Mouse (Mus musculus) heart, embryonic 11.5 days (tissue): ENCODE data around the gene Col27a1. TPM values are rescaled to one million over a fixed set of nuclear protein-coding genes. Genes with fewer than 3 reads are reported as not detected.

Experiments
- ATAC-seq: fragments of 200-750 bp; cut with Nextera tagmentation; replicated peaks from 2 replicates; pipeline ENCODE4 v1.8.0; 2017; ENCODE audit warnings: moderate library complexity; ENCODE audit not compliant: insufficient number of reproducible peaks, low FRiP score, low TSS enrichment
- H3K27ac ChIP-seq: fragments of 300-500 bp; sonication (generic); 2 replicates; pipeline ENCODE4 v1.5.1; 2014; ENCODE audit warnings: mild to moderate bottlenecking, low read depth, low read length
- H3K27me3 ChIP-seq: fragments of 300-500 bp; sonication (generic); 2 replicates; pipeline ENCODE4 v1.6.1; 2014; ENCODE audit warnings: mild to moderate bottlenecking, low read length, mixed read lengths; ENCODE audit not compliant: control insufficient read depth, insufficient read depth
- H3K36me3 ChIP-seq: fragments of 300-500 bp; sonication (generic); 2 replicates; pipeline ENCODE4 v1.6.1; 2014; ENCODE audit warnings: mild to moderate bottlenecking, low read length, moderate library complexity, mixed read lengths; ENCODE audit not compliant: control insufficient read depth, insufficient read depth
- H3K4me1 ChIP-seq: fragments of 300-500 bp; sonication (generic); 2 replicates; pipeline ENCODE4 v1.6.1; 2014; ENCODE audit warnings: low read length; ENCODE audit not compliant: control insufficient read depth, insufficient read depth
- H3K4me2 ChIP-seq: fragments of 300-500 bp; sonication (generic); 2 replicates; pipeline ENCODE4 v1.6.1; 2014; ENCODE audit warnings: mild to moderate bottlenecking, moderate library complexity
- H3K4me3 ChIP-seq: fragments of 300-500 bp; sonication (generic); 2 replicates; pipeline ENCODE4 v1.5.1; 2014; ENCODE audit warnings: low read depth, low read length
- H3K9ac ChIP-seq: fragments of 300-500 bp; sonication (generic); 2 replicates; pipeline ENCODE4 v1.6.1; 2014; ENCODE audit warnings: mild to moderate bottlenecking, low read depth, low read length, moderate library complexity
- H3K9me3 ChIP-seq: fragments of 300-500 bp; sonication (generic); replicated peaks from 2 replicates; pipeline ENCODE4 v1.6.1; 2016; ENCODE audit warnings: low read length; ENCODE audit not compliant: control insufficient read depth
- WGBS: fragments of 180-500 bp; shearing (Covaris S2); extraction: QIAGEN DNeasy Blood & Tissue Kit; methylation state at CpG from one replicate; pipeline ENCODE4 v1.1.7; 2014; ENCODE audit not compliant: insufficient replicate concordance; 5-methylcytosine and 5-hydroxymethylcytosine counted together
- polyA plus RNA-seq: library from polyadenylated mRNA; unstranded; fragments of >200 nt; fragmentation: Nextera tagmentation; extraction: Ambion mirVana; gene quantifications from 2 replicates; pipeline ENCODE4 v1.2.1, GENCODE M21; 2014

Col27a1 gene
- polyA plus RNA-seq, 1 experiment from 2014 or later: 3.4 TPM

GRCm38 (mm10) chr4:63238141-63238540 lies 24.3 kb downstream of the Col27a1 start:
- H3K4me2 ChIP-seq: no peak overlapping the region
- H3K4me1 ChIP-seq: peaks cover 22% of the 10 kb centered on the region
- no peaks in the 10 kb centered on the region for H3K36me3 ChIP-seq
- H3K27me3 ChIP-seq: no peaks in the 10 kb centered on the region
- no peak for ATAC-seq
- no peak overlapping the region for H3K27ac ChIP-seq
- H3K4me3 ChIP-seq: no peak overlapping the region
- no peak overlapping the region for H3K9ac ChIP-seq
- H3K9me3 ChIP-seq: no peaks in the 10 kb centered on the region
- WGBS: 31% methylated on average over 7 of the region's 7 CpGs

GRCm38 (mm10) chr4:63238722-63239121 lies 24.9 kb downstream of the Col27a1 start:
- Histone ChIP-seq H3K27me3 (no peaks in the 10 kb centered on the region), H3K9me3 (no peaks in the 10 kb centered on the region), H3K4me1 (peaks cover 18% of the 10 kb centered on the region), H3K4me3 (no peak overlapping the region), H3K36me3 (no peaks in the 10 kb centered on the region), H3K9ac (no peak overlapping the region), H3K27ac (no peak overlapping the region), H3K4me2 (no peak overlapping the region)
- WGBS: 82% methylated on average over 5 of the region's 5 CpGs
- ATAC-seq: no peak

GRCm38 (mm10) chr4:63241031-63241430 lies 27.2 kb downstream of the Col27a1 start:
- Histone ChIP-seq H3K36me3 (no peaks in the 10 kb centered on the region), H3K9ac (no peak overlapping the region), H3K9me3 (no peaks in the 10 kb centered on the region), H3K27me3 (no peaks in the 10 kb centered on the region), H3K27ac (no peak overlapping the region), H3K4me3 (no peak overlapping the region), H3K4me2 (no peak overlapping the region), H3K4me1 (peaks cover 10% of the 10 kb centered on the region)
- no peak for ATAC-seq
- 82% methylated on average over 3 of the region's 3 CpGs for WGBS

- no peak overlapping the region for H3K9ac ChIP-seq
- no peak overlapping the region for H3K4me3 ChIP-seq
- H3K27me3 ChIP-seq: no peaks in the 10 kb centered on the region
- H3K9me3 ChIP-seq: no peaks in the 10 kb centered on the region
- no peak overlapping the region for H3K27ac ChIP-seq
- ATAC-seq: no peak
- no peak overlapping the region for H3K4me2 ChIP-seq
- no peaks in the 10 kb centered on the region for H3K36me3 ChIP-seq
- no peaks in the 10 kb centered on the region; the same call in 1 of the 2 replicates for H3K4me1 ChIP-seq
These were observed 34.2 kb downstream of the Col27a1 start for GRCm38 (mm10) chr4:63247991-63248390.

- Histone ChIP-seq H3K4me2 (no peak overlapping the region), H3K9ac (no peak overlapping the region), H3K27ac (no peak overlapping the region), H3K36me3 (no peaks in the 10 kb centered on the region), H3K4me1 (no peaks in the 10 kb centered on the region; the same call in 1 of the 2 replicates), H3K27me3 (no peaks in the 10 kb centered on the region), H3K9me3 (no peaks in the 10 kb centered on the region), H3K4me3 (no peak overlapping the region)
- ATAC-seq: no peak
- 49% methylated on average over 6 of the region's 6 CpGs for WGBS
These were observed 35.1 kb downstream of the Col27a1 start for GRCm38 (mm10) chr4:63248951-63249350.

GRCm38 (mm10) chr4:63251760-63252159 lies 38.0 kb downstream of the Col27a1 start:
- WGBS: 87% methylated on average over 11 of the region's 11 CpGs
- Histone ChIP-seq H3K27me3 (no peaks in the 10 kb centered on the region), H3K4me1 (no peaks in the 10 kb centered on the region; the same call in 1 of the 2 replicates), H3K27ac (no peak overlapping the region), H3K9ac (no peak overlapping the region), H3K4me2 (no peak overlapping the region), H3K9me3 (no peaks in the 10 kb centered on the region), H3K4me3 (no peak overlapping the region), H3K36me3 (no peaks in the 10 kb centered on the region)
- no peak for ATAC-seq

- Histone ChIP-seq H3K27ac (no peak overlapping the region), H3K27me3 (no peaks in the 10 kb centered on the region), H3K9me3 (no peaks in the 10 kb centered on the region), H3K4me2 (no peak overlapping the region), H3K4me1 (no peaks in the 10 kb centered on the region; the same call in 1 of the 2 replicates), H3K36me3 (no peaks in the 10 kb centered on the region), H3K4me3 (no peak overlapping the region), H3K9ac (no peak overlapping the region)
- no peak for ATAC-seq
- 77% methylated on average over 6 of the region's 6 CpGs for WGBS
These were observed 39.9 kb downstream of the Col27a1 start for GRCm38 (mm10) chr4:63253716-63254115.

- WGBS: 74% methylated on average over 2 of the region's 2 CpGs
- no peaks in the 10 kb centered on the region for H3K36me3 ChIP-seq
- H3K4me3 ChIP-seq: no peak overlapping the region
- no peaks in the 10 kb centered on the region for H3K27me3 ChIP-seq
- H3K9ac ChIP-seq: no peak overlapping the region
- no peak overlapping the region for H3K27ac ChIP-seq
- H3K4me2 ChIP-seq: no peak overlapping the region
- no peaks in the 10 kb centered on the region for H3K9me3 ChIP-seq
- no peaks in the 10 kb centered on the region for H3K4me1 ChIP-seq
- no peak for ATAC-seq
These were observed 40.3 kb downstream of the Col27a1 start for GRCm38 (mm10) chr4:63254151-63254550.

GRCm38 (mm10) chr4:63256371-63256770 lies 42.6 kb downstream of the Col27a1 start:
- Histone ChIP-seq H3K27me3 (no peaks in the 10 kb centered on the region), H3K4me2 (no peak overlapping the region), H3K9me3 (no peaks in the 10 kb centered on the region), H3K36me3 (no peaks in the 10 kb centered on the region), H3K4me1 (peaks cover 11% of the 10 kb centered on the region), H3K4me3 (no peak overlapping the region), H3K27ac (no peak overlapping the region), H3K9ac (no peak overlapping the region)
- 81% methylated on average over 2 of the region's 2 CpGs for WGBS
- no peak for ATAC-seq
